Mouse (Mus musculus): ENCODE measurements around the gene Zfp334. TPM values are rescaled to one million over a fixed set of nuclear protein-coding genes. Genes with fewer than 3 reads are reported as not detected.

Gene Zfp334
- polyA plus RNA-seq, 1 experiment from 2014 or later, result 5.6 TPM

DNA sequence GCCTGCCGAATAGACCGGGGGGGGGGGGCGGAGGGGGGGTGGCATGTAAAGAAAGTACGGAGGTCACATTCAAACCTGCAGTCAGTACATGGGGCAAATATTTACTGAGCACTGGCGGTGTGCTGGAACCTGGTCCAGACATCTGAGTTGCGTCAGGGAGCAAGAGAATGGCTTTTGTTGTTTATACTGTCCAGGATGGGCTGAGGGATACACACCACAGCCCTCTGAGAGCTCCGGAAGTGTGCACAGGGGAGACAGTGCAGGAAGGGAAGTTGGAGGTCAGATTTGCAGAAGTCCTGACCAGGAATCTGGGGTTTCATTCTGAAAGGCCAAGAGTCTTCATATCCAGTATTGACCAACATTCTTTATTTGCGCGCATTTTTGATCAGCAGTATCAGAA is 16.9 kb upstream of the Zfp334 start:
- 0 out of 2 replicates have a peak overlapping the region, but pooled peaks have one; percentile 31 for H3K27ac ChIP-seq
- 27% methylated on average over 9 of the region's 9 CpGs for WGBS
- ATAC-seq (ENCODE audit: insufficient read depth, low FRiP score, low read depth), result no peak

GRCm38 (mm10) chr2:165398164-165398785 is 10.2 kb upstream of the Zfp334 start:
- peaks cover 14% of the 10 kb centered on the region for H3K4me1 ChIP-seq
- no peak for ATAC-seq (ENCODE audit: insufficient read depth, low FRiP score, low read depth)
- no peak overlapping the region for H3K9ac ChIP-seq
- no peaks in the 10 kb centered on the region for H3K36me3 ChIP-seq
- WGBS, result 64% methylated on average over 15 of the region's 15 CpGs
- no peak overlapping the region for H3K27ac ChIP-seq
- no peak overlapping the region for H3K4me2 ChIP-seq
- no peaks in the 10 kb centered on the region for H3K9me3 ChIP-seq
- no peak overlapping the region for H3K4me3 ChIP-seq (replicated peaks)
- H3K27me3 ChIP-seq (replicated peaks), result no peaks in the 10 kb centered on the region

More for the DNA sequence above, 16.9 kb upstream of the Zfp334 start:
- H3K4me3 ChIP-seq (replicated peaks), result no peak overlapping the region
- no peak overlapping the region for H3K9ac ChIP-seq
- no peaks in the 10 kb centered on the region for H3K36me3 ChIP-seq
- H3K27me3 ChIP-seq (replicated peaks), result no peaks in the 10 kb centered on the region
- no peaks in the 10 kb centered on the region for H3K9me3 ChIP-seq
- H3K4me2 ChIP-seq, result no peak overlapping the region
- H3K4me1 ChIP-seq, result peaks cover 13% of the 10 kb centered on the region; the same call in 1 of the 2 replicates

- Histone ChIP-seq H3K4me2 (no peak overlapping the region), H3K36me3 (no peaks in the 10 kb centered on the region), H3K27ac (no peak overlapping the region), H3K27me3 (replicated peaks) (no peaks in the 10 kb centered on the region), H3K4me1 (peaks cover 14% of the 10 kb centered on the region), H3K9ac (no peak overlapping the region), H3K9me3 (no peaks in the 10 kb centered on the region), H3K4me3 (replicated peaks) (no peak overlapping the region)
- ATAC-seq (ENCODE audit: insufficient read depth, low FRiP score, low read depth), result no peak
- 73% methylated on average over 23 of the region's 23 CpGs for WGBS
These were observed 9.6 kb upstream of the Zfp334 start for GRCm38 (mm10) chr2:165397502-165398163.

DNA sequence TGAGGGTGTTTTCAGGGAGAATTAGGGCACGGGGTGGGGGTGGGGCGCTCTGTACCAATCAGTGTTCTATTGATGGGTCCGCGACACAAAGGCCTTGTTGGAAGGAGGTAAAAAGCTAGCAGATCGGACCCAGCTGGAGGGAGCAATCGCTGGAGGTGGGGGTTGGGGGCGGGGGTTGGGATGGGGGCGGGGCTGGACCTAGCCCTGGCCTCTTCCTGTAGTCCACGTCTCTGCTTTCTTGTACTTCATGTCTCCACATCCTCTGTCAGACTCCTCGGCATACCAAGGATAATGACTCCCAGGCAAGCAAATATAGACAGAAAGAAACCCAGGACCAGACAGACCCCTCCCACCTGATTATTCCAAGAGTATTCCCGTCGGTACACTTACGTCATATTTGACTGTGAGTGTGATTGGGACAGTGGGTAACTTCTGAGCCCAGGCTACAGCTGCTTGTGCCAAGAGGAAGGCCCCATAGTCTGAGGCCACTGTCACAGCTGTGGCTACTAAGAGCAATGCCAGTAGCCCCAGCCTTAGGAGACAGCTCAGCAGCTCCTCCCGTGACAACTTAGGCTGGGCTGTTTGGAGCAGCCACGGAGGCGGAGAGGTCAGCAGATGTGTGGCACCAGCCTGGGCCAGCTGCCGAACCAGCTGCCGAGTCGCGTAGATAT is 8.9 kb upstream of the Zfp334 start:
- Histone ChIP-seq H3K9ac (no peak overlapping the region), H3K4me3 (replicated peaks) (no peak overlapping the region), H3K4me1 (peaks cover 11% of the 10 kb centered on the region), H3K27me3 (replicated peaks) (no peaks in the 10 kb centered on the region), H3K36me3 (no peaks in the 10 kb centered on the region), H3K4me2 (no peak overlapping the region), H3K9me3 (no peaks in the 10 kb centered on the region), H3K27ac (no peak overlapping the region)
- WGBS, result 38% methylated on average over 20 of the region's 20 CpGs
- ATAC-seq (ENCODE audit: insufficient read depth, low FRiP score, low read depth), result no peak

- ATAC-seq (ENCODE audit: insufficient read depth, low FRiP score, low read depth), result no peak
- H3K4me2 ChIP-seq, result no peak overlapping the region
- no peak overlapping the region for H3K9ac ChIP-seq
- WGBS, result 81% methylated on average over 4 of the region's 4 CpGs
- no peaks in the 10 kb centered on the region for H3K36me3 ChIP-seq
- H3K27me3 ChIP-seq (replicated peaks), result no peaks in the 10 kb centered on the region
- no peak overlapping the region for H3K4me3 ChIP-seq (replicated peaks)
- H3K4me1 ChIP-seq, result peaks cover 2% of the 10 kb centered on the region; the same call in 1 of the 2 replicates
- no peaks in the 10 kb centered on the region for H3K9me3 ChIP-seq
- no peak overlapping the region for H3K27ac ChIP-seq
These were observed 4.1 kb upstream of the Zfp334 start for GRCm38 (mm10) chr2:165392156-165392555.

DNA sequence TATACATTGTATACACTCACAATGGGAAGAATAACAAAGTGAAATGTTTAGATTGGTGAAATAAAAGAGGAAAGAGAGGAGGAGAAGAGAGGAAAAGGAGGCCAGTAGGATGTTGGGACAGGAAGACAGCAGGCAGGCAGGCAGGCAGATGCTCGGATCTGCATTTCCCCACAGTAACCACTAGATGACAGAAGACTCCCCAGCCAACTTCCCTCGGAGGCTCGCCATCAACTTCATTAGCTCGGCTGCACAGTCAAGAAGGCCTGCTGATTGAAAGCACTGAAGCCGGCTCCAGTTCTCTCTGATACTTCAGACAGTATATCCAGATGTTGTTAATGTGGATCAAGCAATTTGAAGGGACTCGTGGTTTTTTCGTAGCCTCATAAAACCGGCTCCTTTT is 3.5 kb upstream of the Zfp334 start:
- Histone ChIP-seq H3K4me1 (peaks cover 5% of the 10 kb centered on the region), H3K9me3 (no peaks in the 10 kb centered on the region), H3K27me3 (replicated peaks) (no peaks in the 10 kb centered on the region), H3K27ac (no peak overlapping the region), H3K9ac (no peak overlapping the region), H3K36me3 (peaks cover 2% of the 10 kb centered on the region), H3K4me2 (no peak overlapping the region), H3K4me3 (replicated peaks) (no peak overlapping the region)
- WGBS, result 14% methylated on average over 8 of the region's 8 CpGs
- no peak for ATAC-seq (ENCODE audit: insufficient read depth, low FRiP score, low read depth)

GRCm38 (mm10) chr2:165389299-165389952 is 1.4 kb upstream of the Zfp334 start:
- 62% methylated on average over 6 of the region's 6 CpGs for WGBS
- Histone ChIP-seq H3K27ac (no peak overlapping the region), H3K36me3 (peaks cover 11% of the 10 kb centered on the region)

GRCm38 (mm10) chr2:165387370-165387769 is 689 bp downstream of the Zfp334 start:
- no peaks in the 10 kb centered on the region for H3K27me3 ChIP-seq (replicated peaks)
- H3K36me3 ChIP-seq, result peaks cover 29% of the 10 kb centered on the region
- peak overlapping the region; percentile 59; the same call in 1 of the 2 replicates for H3K9ac ChIP-seq
- WGBS, result 8% methylated on average over 4 of the region's 4 CpGs
- H3K4me2 ChIP-seq, result peak overlapping the region; percentile 64
- peaks cover 5% of the 10 kb centered on the region for H3K4me1 ChIP-seq
- peak overlapping the region; percentile 60 for H3K4me3 ChIP-seq (replicated peaks)
- no peak for ATAC-seq (ENCODE audit: insufficient read depth, low FRiP score, low read depth)
- peak overlapping the region; percentile 81; the same call in 1 of the 2 replicates for H3K27ac ChIP-seq
- H3K9me3 ChIP-seq, result no peaks in the 10 kb centered on the region

More at GRCm38 (mm10) chr2:165389299-165389952, 1.4 kb upstream of the Zfp334 start:
- Histone ChIP-seq H3K27me3 (replicated peaks) (no peaks in the 10 kb centered on the region), H3K9me3 (no peaks in the 10 kb centered on the region), H3K9ac (no peak overlapping the region), H3K4me1 (peaks cover 5% of the 10 kb centered on the region), H3K4me2 (no peak overlapping the region), H3K4me3 (replicated peaks) (no peak overlapping the region)
- ATAC-seq (ENCODE audit: insufficient read depth, low FRiP score, low read depth), result no peak

GRCm38 (mm10) chr2:165380050-165380449 is 8.0 kb downstream of the Zfp334 start:
- WGBS, result 95% methylated on average over 25 of the region's 25 CpGs
- Histone ChIP-seq H3K4me3 (replicated peaks) (no peak overlapping the region), H3K4me2 (no peak overlapping the region), H3K36me3 (peaks cover 62% of the 10 kb centered on the region), H3K9ac (no peak overlapping the region), H3K27ac (no peak overlapping the region), H3K27me3 (replicated peaks) (no peaks in the 10 kb centered on the region), H3K4me1 (no peaks in the 10 kb centered on the region), H3K9me3 (no peaks in the 10 kb centered on the region)
- no peak for ATAC-seq (ENCODE audit: insufficient read depth, low FRiP score, low read depth)

GRCm38 (mm10) chr2:165376001-165376400 is 12.1 kb downstream of the Zfp334 start:
- 62% methylated on average over 4 of the region's 4 CpGs for WGBS
- no peak overlapping the region for H3K4me3 ChIP-seq (replicated peaks)
- H3K9ac ChIP-seq, result no peak overlapping the region
- no peak for ATAC-seq (ENCODE audit: insufficient read depth, low FRiP score, low read depth)
- H3K4me2 ChIP-seq, result no peak overlapping the region
- peaks cover 28% of the 10 kb centered on the region for H3K36me3 ChIP-seq
- no peak overlapping the region for H3K27ac ChIP-seq
- H3K4me1 ChIP-seq, result no peaks in the 10 kb centered on the region
- H3K27me3 ChIP-seq (replicated peaks), result no peaks in the 10 kb centered on the region
- H3K9me3 ChIP-seq, result no peaks in the 10 kb centered on the region

DNA sequence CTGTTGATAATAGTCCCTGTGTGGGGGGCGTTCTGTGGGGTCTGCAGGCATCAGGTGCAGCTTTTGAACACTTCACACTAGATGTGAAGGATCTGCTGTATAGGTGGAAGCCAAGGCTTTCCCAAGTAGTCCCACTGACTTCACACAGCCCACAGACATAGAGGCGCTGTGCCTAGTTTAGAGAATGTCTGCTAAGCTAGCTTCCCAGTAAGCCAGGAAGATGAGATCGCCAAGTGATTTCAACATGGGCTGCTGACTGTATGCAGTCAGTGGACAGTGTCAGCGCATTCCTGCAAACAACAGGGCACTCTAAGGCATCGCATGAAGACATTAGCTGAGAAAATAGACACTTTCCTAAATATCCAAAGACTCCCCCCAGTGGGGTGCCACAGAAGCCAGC is 12.6 kb downstream of the Zfp334 start:
- Histone ChIP-seq H3K4me3 (replicated peaks) (no peak overlapping the region), H3K4me1 (no peaks in the 10 kb centered on the region), H3K9ac (no peak overlapping the region), H3K9me3 (no peaks in the 10 kb centered on the region), H3K36me3 (peaks cover 23% of the 10 kb centered on the region), H3K27me3 (replicated peaks) (no peaks in the 10 kb centered on the region), H3K27ac (no peak overlapping the region), H3K4me2 (no peak overlapping the region)
- no peak for ATAC-seq (ENCODE audit: insufficient read depth, low FRiP score, low read depth)
- WGBS, result 86% methylated on average over 5 of the region's 5 CpGs

DNA sequence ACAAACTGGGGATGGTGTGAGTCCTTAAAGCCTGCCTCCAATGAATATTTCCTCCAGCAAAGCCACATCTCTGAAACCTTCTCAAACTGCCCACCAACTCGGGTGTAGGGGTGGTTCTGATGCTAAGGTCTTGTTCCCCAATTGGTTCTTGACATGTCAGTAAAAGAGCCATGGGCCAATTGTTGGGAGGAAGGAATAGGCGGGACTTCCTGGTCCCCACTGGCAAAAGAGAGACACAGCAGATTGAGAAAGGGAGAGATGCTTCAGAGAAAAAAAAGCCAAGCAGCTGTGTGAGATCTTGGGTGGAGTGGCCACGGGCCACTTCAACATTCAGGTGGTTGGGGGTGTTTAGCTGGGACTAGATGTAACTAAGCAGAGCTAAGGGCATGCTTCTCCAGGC is 17.0 kb downstream of the Zfp334 start:
- no peak overlapping the region for H3K4me3 ChIP-seq (replicated peaks)
- no peaks in the 10 kb centered on the region for H3K36me3 ChIP-seq
- no peak overlapping the region for H3K27ac ChIP-seq
- ATAC-seq (ENCODE audit: insufficient read depth, low FRiP score, low read depth), result no peak
- 16% methylated on average over 3 of the region's 3 CpGs for WGBS
- H3K9ac ChIP-seq, result no peak overlapping the region
- H3K4me1 ChIP-seq, result peaks cover 18% of the 10 kb centered on the region
- peaks cover 11% of the 10 kb centered on the region for H3K27me3 ChIP-seq (replicated peaks)
- no peaks in the 10 kb centered on the region for H3K9me3 ChIP-seq
- H3K4me2 ChIP-seq, result no peak overlapping the region

Data from stomach, embryonic 15.5 days (tissue).